Mouse (Mus musculus) layer of hippocampus, postnatal 14 days (tissue): ENCODE results near the gene Glp1r. TPM values are rescaled to one million over a fixed set of nuclear protein-coding genes. Genes with fewer than 3 reads are reported as not detected.

Experiments used
- DNase-seq, 2 experiments: peaks; one replicate each; pipeline ENCODE4 v3.0.0; 2021 to 2022; ENCODE audit warnings: low spot score in 2 of 2, mixed read lengths in 1 of 2
- long read RNA-seq, 2 experiments: library from polyadenylated mRNA; stranded (forward); transcript quantifications; one replicate each; pipeline ENCODE4 v2.0.0; 2021
- total RNA-seq, 2 experiments: library from RNA; stranded (reverse); gene quantifications; 2 replicates each; pipeline ENCODE4 v1.2.3; 2021

Gene Glp1r
- 1 to 10 TPM; 2.8 to 3.2 TPM for total RNA-seq
- long read RNA-seq, experiment 1, full-length matches to known transcripts, result 1 of 2 reads
- long read RNA-seq, experiment 1, partial matches to known transcripts, result 0 of 2 reads
- long read RNA-seq, experiment 1, other reads (novel, unspliced or antisense), result 1 of 2 reads
- long read RNA-seq, experiment 2, full-length matches to known transcripts, result 1 of 1 reads
- long read RNA-seq, experiment 2, partial matches to known transcripts, result 0 of 1 reads
- long read RNA-seq, experiment 2, other reads (novel, unspliced or antisense), result 0 of 1 reads

DNA sequence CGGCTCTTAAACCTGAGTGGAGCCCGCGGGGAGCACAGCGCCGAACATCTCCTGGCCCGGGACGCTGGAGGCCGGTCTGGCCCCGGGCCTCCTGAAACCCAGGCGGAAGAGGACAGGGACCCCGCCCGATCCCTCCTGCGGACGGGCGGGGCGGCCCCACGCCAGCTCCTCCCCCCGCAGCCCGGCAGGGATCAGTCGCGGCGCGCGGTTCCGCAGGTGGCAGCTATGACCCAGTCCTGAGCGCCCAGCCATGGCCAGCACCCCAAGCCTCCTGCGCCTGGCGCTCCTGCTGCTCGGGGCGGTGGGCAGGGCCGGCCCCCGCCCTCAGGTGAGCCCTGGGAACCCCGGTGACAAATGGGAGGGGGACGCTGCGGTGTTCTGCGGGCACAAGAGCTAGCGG, at the start of gene Glp1r:
Glp1r (plus strand) TSS at position 191 of the 400 bp plus-strand sequence.
- DNase-seq, result no peak

DNA sequence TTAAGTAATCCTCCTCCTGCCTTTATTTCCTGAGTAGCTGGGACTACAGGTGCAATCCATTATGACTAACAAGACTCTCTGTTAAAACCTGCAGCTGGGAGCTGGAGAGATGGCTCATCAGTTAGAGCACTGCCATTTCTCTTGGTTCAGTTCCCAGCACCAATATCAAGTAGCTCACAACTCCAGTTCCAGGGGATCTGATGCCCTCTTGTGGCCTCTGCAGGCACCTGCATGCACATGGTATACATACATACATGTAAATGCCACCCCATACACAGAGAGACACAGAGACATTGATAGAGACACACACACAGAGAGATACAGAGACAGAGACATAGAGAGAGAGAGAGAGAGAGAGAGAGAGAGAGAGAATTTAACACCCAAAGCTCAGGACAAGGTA, 49.3 kb upstream of the Glp1r start:
- no peak for DNase-seq

DNA sequence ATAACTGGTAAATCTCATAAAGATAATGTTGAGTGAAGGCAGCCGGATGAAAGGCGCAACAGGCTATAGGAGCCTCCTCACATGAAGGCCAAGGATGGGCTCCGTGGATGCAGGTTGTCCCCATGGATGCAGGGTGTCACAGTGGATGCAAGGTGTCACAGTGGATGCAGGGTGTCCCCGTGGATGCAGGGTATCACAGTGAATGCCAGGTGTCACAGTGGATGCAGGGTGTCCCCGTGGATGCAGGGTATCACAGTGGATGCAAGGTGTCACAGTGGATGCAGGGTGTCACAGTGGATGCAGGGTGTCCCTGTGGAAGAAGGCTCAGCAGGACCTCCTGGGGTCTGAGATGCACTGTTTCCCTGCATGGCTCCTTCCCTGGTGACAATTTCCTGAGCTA, 44.3 kb upstream of the Glp1r start:
- DNase-seq, result no peak

DNA sequence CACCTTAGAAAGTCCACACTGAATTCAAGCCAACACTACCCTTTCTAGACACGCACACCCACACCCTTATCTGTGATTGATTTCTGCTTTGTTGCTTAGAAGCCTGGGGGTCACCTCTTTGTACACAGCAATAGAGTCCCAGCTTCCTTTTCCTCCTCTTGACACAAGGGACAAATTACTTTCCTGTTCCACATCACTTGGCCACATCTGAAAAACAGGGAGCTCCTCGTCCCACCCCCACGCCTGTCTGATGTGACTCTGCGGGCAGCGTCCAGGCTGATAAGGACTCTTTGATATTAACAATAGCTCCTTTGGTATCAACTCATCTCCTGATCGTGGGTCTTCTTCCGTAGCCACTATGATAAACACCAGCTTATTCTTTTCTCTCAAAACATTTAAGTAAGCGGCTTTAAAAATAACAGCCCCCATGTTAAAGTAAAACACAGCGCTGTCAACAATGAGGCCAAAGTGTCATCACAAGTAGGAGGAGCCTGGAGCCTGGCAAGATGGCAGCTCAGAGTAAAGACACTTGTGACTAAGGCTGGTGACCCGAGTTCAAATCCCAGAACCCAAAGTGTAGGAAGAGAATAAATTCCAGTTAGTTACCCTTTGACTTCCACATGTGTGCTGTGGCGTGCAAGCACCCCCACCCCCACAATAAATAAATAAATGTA, 42.9 kb upstream of the Glp1r start:
- no peak for DNase-seq

DNA sequence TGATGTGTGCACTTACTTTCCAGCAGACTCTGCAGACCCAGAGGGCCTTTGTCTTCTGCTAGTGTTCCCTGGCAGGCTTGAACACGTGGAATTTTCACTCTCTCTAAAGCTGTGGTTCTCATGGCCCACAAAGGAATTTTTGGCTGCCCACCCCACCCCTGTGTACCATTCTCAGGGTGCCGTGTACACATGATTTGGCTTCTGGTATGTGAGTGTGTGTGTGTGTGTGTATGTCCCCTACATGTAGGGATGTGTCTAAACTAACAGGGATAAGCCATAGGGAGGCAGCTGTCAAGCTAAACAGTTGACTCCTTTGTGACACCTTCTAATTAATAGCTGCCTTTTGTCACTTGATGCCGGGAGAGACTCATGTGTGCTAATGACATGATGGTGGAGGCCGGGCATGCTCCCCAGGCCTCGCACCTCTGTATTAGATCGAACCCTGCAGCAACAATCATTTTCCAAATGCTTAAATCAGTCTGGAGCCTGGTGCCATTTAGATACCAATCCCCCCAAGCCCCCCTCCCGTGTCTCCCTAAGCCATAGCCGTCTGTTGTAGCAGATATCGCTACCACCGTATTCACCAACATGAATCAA, 41.5 kb upstream of the Glp1r start:
- no peak for DNase-seq

DNA sequence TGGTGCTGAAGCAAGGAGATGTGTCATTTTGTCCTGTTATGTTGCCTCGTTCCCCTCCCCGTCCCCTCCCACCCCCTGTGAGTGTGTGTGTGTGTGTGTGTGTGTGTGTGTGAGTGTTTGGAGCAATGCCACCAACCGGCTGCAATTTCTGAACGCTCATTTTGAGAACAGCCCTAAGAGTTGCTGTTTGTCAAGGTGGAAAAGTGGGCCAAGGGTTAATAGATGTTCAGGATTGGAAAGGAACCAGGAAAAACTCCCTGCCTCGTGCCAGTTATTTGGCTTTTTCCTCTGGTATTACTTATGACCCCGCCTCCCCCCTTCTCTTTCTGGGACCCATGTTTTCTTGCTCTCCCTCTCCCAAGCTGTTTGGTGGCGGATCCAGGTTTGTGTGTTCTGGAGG, 41.0 kb upstream of the Glp1r start:
- no peak for DNase-seq

DNA sequence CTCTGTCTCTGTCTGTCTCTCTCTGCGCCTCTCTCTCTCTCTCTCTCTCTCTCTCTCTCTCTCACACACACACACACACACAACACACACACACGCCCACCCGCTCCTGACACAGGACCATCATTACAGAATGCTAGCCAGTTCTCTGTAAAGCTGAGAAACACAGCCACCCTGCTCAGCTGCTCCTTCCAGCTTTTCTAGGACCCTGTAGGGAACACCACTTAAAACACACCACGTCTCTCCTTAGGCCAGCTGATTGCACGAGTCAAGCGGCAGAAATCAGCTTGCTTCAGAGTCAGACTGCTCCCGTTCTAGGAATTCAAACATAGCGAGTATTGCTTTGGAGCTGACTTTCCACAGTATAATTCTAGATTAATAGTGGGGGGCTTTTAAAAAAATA, 35.3 kb upstream of the Glp1r start:
- DNase-seq, result no peak

DNA sequence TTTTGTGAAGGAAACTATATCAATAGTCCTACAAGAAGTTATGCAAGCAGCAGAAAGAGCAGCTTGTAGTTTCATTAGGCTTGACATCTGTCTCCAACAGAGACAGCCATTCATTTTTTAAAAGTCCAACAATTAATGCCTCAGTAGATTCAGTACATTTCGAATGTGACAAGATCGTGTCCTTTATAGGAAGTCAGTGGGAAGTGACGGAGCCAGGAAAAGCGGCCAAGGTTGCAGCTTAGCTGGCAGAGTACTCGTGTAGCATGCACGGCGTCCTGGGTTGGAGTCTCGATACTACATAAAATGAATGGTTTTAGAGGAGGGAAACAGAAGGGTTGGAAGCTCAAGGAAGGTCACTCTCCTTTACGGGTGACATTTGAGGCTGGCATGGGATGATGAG, 34.7 kb upstream of the Glp1r start:
- DNase-seq, result peak in 1 of 2 experiments; percentile 45

DNA sequence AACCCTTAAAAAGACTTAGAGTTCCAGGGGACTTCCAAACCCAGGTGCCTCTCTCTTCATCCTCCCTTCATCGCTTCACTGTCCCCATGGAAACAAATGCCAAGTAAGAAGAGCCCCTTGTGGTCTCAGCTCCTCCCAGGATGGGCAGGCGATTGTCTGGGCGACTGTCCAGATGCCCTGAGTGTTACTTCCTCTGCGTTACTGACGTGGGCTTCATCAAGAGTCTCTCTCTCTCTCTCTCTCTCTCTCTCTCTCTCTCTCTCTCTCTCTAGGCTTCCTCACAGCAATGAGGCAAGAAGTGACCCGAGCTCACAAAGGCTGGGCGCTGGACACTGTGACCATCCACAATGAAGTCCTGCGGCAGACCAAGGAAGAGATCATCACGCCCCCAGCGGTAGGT, 30.6 kb upstream of the Glp1r start:
- DNase-seq, result no peak

DNA sequence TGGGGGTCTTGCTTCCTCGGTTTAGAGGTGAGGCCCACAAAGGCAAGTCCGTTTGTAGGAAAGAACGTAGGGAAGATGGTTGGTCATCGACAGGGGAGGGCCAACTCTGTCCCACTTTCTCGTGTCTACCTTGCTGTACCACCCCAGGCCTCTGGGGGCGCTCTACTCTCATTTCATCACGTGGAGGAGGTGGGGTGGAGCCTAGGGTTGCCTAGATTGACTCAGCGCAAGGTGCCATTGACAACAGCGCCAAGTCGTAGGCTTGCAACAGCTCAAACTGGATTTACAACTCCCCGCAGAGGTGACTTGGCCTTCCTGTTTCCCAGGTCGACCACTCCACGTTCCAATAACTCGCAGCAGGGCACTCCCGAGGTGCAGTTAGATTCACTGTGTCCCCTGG, 27.3 kb upstream of the Glp1r start:
- no peak for DNase-seq

DNA sequence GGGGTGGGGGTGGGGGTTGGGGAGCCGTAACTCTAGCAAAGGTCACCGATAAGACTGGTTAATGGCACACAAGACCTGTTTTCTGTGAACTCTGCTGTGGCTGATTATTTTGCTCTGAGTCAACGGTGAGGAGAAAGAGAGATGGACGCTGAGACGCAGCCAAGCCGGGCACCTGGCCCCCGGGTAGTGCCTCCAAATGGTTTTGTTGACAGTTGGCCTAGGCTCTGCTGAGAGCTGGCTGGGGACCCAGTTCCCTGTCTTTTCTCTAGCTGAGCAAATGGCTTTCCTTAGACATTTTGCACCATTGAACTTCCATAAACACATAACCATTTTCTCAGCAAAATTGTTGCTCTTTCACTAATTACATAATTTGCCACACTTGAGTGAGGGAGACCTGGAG, 24.2 kb upstream of the Glp1r start:
- no peak for DNase-seq

DNA sequence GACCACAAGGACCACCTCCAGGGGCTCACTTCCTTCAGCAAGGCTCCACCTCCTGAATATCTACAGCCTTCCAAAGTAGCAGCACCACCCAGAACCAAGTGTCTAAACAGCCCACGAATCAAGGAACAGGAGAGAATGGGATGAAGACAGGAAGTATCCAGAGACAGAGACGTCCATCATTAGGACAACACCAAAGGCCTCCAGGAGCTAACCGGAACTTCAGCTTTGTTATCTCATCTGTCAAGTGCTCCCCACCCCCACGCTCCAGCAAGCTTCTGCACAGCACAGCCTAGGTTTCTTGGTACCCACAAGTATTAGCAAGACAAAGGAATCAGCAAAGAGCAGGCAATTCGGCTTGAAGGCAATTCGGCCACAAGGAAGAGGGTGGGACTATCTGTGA, 23.0 kb upstream of the Glp1r start:
- no peak for DNase-seq

DNA sequence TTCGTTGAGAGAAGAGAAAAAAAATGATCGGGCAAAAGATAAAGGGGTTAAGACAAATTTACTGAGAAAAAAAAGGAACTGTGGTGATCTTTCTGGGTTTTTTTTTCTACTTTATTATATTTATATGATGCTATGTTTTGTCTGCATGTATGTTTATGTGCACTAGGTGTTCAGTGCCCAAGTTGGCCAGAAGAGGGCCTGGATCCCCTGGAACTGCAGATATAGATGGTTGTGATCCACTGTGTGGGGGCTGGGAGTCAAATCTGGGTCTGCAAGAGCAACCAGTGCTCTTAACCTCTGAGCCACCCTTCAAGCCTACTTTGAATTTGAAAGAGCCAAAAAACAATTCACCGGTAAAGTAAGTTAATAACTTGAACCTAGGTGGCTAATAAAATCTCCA, 21.2 kb upstream of the Glp1r start:
- DNase-seq, result no peak

DNA sequence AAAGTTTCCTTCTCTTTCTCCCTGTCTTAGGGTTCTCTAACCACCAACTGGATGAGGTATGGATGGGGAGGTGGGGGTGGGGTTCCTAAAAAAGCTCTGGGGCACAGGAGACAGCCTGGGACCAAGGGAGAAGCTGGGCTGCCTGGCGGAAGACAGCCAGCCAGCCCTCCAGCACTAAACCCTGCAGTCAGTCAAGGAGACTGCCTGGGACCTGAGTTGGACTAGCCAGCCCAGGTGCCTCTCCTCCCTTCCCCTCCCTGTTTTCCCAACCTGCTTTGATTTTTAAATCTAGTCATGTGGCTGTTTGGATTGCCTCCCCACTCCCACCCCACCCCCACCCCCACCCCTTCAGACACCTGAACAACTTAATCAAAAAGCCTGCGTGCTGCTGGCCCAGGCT, 20.6 kb upstream of the Glp1r start:
- DNase-seq, result no peak

DNA sequence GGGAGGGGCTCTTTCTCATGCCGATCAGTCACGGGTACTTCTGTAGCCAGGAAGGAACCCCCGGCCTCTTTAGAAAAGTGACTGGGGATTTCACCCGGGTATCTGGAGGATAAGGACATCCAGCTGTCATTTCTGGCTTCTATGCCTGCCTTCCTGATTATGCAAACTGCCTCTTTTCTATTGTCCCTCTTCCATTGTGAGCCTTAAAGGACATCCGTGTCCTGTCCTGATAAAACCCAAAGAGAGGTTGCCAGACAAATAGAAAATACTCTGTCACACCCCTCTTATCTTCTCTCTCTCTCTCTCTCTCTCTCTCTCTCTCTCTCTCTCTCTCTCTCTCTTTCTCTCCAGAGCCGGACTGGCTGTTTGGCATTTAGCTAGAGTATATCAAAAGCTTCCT, 19.4 kb upstream of the Glp1r start:
- no peak for DNase-seq

DNA sequence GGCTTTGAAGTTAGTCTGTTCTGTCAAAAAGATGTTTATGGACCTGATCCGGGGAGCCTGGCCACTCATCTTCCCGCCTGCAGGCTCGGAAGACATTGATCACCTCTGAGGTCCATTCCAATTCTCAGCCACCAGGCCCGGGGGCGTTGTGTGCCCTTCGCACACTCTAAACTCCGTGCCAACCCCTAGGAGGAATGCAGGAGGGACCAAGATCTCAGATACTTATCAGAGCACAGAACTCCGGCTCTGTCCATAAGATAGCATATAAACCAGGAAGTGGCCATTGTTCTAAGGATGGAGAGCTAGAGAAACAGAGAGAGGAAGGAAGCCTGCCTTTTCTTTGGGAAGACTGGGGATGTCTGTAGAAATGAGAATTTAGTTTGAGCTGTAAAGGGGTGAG, 18.1 kb upstream of the Glp1r start:
- DNase-seq, result no peak

DNA sequence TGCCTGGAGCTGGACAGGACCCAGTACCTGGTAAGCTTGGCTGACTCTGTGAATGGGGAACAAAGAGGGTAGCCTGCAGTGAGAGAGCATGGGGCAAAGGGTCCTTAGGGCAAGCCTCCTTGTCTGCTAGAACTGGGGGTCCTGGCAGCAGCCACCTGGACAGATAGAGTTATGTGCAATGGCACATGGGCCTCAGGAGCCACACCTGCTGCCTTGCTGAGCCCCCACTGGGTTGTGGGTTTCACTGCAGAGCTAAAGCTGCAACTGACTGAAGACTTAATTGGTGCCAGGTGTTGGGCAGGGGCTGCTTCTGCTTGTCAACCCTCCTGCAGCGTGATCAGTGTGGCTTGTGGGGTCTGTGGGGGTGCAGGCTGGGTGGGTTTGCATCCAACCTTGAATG, 9.5 kb upstream of the Glp1r start:
- DNase-seq, result no peak

DNA sequence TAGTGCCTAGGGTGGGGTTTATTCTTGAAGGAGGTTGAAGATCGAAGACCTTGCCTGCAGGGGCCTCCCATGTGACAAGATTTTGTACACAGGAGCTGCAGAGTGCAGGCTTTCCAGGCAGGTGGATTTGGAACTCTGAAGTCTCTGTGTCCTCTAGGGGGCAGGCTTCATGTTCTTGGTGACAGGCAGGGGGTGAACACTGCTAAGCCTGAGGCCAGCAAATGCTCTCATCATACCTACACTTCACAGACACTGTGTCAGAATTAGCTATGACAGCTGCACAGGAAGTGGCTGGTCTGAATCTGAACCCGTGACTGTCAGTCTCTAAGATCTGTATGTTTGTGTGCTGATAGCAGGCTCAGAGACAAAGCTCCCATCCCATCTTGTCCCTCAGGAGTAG, 8.9 kb upstream of the Glp1r start:
- DNase-seq, result peak in 1 of 2 experiments; percentile 35

DNA sequence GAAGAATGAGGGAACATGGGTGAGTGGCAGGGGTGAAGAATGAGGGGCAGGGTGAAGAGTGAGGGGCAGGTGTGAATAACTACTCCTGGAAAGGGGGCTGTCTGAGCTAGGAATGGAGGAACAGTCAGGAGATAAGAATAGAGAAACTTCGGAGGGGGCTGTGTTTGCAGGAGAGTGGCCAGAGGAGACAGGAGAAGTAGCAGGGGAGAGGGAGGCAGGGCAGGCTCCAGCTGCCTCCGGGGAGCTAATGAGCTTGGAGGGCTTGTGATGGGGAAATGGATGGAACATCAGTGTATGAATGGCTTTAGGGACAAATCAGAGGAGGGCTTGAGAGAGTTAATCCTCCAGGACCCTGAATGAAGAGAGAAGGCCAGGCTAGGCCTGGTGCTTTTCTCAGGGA, 4.5 kb upstream of the Glp1r start:
- no peak for DNase-seq

DNA sequence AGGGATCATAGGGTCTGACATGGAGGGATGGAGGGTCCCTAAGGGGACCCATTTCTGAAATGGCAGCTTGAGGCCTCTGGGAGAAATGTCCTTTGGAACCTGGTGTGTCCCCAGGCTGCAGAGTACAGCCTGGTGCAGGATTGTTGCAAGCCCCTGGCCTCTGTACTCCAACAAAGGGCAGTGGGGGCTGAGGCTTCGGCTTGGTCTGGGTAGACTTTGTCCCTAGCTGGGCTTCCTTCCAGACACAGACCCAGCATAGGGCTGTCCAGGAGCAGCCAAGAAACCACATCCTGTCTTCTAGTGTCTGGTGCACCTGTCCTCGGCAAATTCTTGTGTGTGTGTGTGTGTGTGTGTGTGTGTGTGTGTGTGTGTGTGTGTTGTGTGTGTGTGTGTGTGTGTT, 2.5 kb downstream of the Glp1r start:
- no peak for DNase-seq

DNA sequence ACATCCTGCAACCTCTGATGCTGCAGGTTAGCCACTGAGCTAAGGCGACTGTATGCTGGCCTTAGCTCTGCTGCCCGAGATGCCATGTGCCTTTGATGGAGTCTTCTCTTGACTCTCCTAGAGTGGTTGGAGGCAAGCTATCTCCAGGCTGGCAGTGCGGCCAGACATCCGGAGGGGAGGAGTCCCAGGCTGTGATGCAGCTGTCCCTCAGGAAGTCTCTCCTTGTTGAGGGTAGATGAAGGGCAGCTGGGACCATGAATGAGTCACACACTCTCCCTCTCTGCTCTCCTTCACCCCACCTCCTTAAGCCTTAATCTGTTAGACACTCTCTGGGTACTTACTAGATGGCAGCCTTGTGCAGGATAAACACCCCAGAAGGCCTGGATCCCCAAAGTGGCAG, 6.0 kb downstream of the Glp1r start:
- no peak for DNase-seq

DNA sequence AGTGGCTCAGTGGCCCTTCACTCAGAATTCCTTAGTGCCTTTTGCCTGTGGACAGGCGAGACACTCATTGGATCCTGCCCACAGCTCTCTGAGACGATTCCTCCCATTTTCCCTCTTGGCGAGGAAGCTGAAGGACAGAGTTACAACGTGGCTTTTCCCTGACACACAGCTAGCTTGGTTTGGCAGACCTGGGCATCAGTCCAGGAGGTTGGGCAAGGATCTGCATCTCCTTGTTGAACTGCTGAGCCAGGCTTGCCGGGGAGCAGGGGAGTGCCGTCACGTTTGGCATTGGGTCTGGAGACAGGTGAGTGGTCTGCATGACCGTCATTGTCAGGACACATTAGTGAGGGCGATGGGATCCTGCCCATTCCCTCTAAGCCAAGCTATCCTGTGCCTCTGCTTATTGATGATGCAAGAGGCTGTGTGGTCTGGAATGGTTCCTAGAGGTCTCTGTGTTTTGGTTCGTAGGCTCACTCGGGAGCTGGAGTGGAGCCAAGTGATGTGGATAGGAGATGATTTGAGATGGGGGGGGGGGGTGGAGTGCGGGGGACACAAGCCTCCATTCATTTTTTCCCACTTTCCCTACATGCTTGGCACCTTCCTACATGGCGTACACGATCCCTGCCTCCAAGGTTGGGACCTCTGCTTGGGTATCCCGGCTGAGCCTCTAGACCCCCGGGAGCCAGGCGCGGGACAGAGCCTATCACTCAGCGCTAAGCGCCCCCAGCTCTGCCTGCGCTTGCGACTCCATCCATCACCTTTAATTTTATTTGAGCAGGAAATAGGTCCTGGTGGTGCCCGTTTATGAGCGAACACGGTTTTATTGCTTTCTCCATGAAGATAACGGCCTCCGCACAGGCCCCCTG, 9.5 kb downstream of the Glp1r start:
- no peak for DNase-seq
